Mouse (Mus musculus): ENCODE data around the gene Drp2. TPM values are rescaled to one million over a fixed set of nuclear protein-coding genes. Genes with fewer than 3 reads are reported as not detected.

Drp2 gene
- total RNA-seq, 2 experiments from 2014 or later, result 6.6 to 8.2 TPM

Other genes starting within 250 kb of the Drp2 start
- gene Xkrx, start 242.5 kb upstream of the Drp2 start, total RNA-seq (2021), result 1 to 10 TPM in 1 of 2 experiments, under 1 TPM in 1; 0.33 to 1.1 TPM
- gene Arl13a, start 217.1 kb upstream of the Drp2 start, total RNA-seq (2021), result not detected
- under 1 TPM in 1 of 2 experiments, not detected in 1; 0.75 TPM for gene Nox1, start 182.6 kb upstream of the Drp2 start, total RNA-seq (2021)
- gene Trmt2b, start 127.6 kb upstream of the Drp2 start, total RNA-seq (2021), result 10 to 100 TPM; 10.8 to 12.3 TPM
- under 1 TPM; 0.21 to 0.23 TPM for gene Tmem35a, start 109.3 kb upstream of the Drp2 start, total RNA-seq (2021)
- gene Cenpi, start 96.5 kb upstream of the Drp2 start, total RNA-seq (2021), result under 1 TPM; 0.33 to 0.70 TPM
- gene Taf7l, start 71.9 kb downstream of the Drp2 start, total RNA-seq (2021), result not detected
- gene Timm8a1, start 137.3 kb downstream of the Drp2 start, total RNA-seq (2021), result 10 to 100 TPM; 15.9 to 16.2 TPM
- under 1 TPM; 0.59 to 0.67 TPM for gene Btk, start 179.0 kb downstream of the Drp2 start, total RNA-seq (2021)
- gene Rpl36a, start 181.1 kb downstream of the Drp2 start, total RNA-seq (2021), result 100 to 1,000 TPM in 1 of 2 experiments, 10 to 100 TPM in 1; 87.8 to 120 TPM
- gene Gla, start 196.6 kb downstream of the Drp2 start, total RNA-seq (2021), result 1 to 10 TPM; 1.4 to 2.1 TPM
- gene Hnrnph2, start 196.6 kb downstream of the Drp2 start, total RNA-seq (2021), result 10 to 100 TPM; 47.6 to 49.5 TPM